Mouse (Mus musculus): ENCODE results near the gene Pglyrp4.
"Not testable (repeated sequence)": the region's sequence is repeated elsewhere in the genome, so short reads cannot be mapped to it uniquely, and the experiment has no call there.

Pglyrp4 gene

DNA sequence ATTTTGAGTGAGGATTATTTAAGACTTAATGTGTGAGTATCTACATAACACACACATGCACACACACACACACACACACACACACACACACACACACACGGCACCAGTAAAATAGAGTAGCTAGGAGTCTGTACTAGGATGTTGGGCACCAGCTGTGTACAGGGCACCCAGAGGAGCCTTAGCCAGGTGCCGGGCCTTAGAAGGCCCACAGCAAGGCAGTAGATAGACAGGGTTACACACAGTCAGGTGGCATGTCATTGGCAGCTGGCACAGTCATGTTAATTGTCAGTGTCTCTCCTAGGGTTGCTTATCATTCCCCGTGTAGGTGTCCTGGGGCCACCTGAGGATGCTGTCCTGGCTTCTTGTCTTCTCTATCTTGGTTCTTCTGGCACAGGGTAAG, at the start of gene Pglyrp4:
Pglyrp4 (plus strand) TSS at position 301 of the 400 bp plus-strand sequence.
- no peak for DNase-seq (ENCODE audit: low read depth, low spot score)

- DNase-seq (ENCODE audit: low read depth, low spot score), result no peak
These were observed 48.0 kb upstream of the Pglyrp4 start for GRCm38 (mm10) chr3:90678656-90679055.

DNA sequence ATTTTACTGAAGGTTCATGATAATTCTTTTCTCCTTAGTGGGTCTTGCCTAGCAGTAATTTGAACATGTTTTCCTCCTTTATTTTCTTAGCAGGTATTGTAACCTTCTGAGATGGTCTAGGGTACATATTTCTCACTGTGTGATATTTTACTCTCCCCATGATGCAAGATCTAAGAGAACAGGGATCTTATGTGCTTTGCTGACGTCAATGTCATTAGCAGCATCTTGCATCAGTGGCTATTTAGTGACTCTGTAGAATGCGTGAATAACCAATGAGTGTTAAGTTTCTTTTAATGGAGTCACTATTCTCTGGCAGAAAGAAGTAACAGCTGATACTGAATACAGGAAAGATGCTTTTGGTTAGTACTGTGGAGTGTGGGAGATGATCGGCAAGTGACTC, 42.8 kb upstream of the Pglyrp4 start:
- DNase-seq (ENCODE audit: low read depth, low spot score), result no peak

- no peak for DNase-seq (ENCODE audit: low read depth, low spot score)
These were observed 39.9 kb upstream of the Pglyrp4 start for GRCm38 (mm10) chr3:90686835-90687234.

DNA sequence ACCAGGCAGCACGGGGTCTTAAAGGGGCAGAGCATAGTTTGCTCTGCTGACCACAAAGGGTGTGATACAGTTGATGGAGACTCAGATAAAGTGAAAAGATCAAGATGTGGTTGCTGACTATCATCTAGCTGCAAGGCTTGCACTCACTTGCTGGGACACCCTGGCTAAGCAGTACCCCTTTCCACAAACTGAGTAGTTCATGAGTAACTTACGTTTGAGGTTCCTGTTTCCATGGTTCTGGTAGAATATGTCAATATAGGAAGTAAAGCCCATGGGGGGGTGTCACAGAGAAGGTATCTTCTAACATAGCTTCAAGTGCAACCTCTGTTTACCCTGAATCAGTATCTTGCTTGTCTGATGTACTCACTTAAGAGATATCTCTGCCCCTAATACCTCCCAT, 33.2 kb upstream of the Pglyrp4 start:
- DNase-seq (ENCODE audit: low read depth, low spot score), result no peak

DNA sequence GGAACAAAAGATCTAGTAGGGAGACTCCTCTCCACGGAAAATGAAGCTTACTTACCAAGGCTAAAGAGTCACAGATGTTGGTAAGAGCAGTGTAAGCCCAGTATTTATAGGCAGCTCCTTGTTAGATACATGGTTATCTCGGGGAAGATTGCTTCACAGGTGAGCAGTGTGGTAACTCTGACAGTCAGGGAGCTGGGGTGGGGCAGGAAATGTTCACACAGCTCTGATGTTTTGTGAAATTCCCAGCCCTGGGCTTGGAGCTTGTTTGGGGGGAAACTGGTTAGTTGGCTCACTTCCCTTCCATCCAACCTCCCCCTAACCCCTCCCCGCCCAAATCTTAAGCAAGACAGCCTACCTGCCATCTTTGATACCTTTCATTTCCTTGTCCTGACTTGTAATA, 31.1 kb upstream of the Pglyrp4 start, which contains the start of gene S100a9:
S100a9 (minus strand) TSS at position 109 of the 400 bp plus-strand sequence.
- DNase-seq (ENCODE audit: low read depth, low spot score), result no peak

DNA sequence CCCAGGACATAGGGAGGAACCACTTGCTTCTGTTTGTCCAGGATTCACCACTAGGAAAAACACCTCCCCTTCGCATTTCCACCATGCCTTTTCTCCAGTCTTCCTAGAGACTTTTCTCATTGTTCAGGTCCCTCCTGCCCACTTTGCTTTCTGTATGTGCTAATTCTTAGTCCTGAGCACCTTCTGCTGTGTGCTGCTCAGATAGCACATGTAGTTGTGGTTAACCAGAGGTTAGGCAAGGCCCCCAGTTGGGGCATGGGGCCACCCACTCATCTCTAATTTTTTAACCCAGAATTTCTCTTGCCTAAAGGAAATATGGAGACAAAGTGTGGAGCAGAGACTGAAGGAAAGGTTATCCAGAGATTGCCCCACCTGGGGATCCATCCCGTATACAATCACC, 24.5 kb upstream of the Pglyrp4 start:
- DNase-seq (ENCODE audit: low read depth, low spot score), result no peak

- DNase-seq (ENCODE audit: low read depth, low spot score), result peak; percentile 0
These were observed 18.0 kb upstream of the Pglyrp4 start for GRCm38 (mm10) chr3:90708523-90709202.

- DNase-seq (ENCODE audit: low read depth, low spot score), result peak; percentile 1
These were observed 16.9 kb upstream of the Pglyrp4 start for GRCm38 (mm10) chr3:90709591-90710460.

- no peak for DNase-seq (ENCODE audit: low read depth, low spot score)
These were observed 23.0 kb downstream of the Pglyrp4 start for GRCm38 (mm10) chr3:90749658-90750057.

- not testable (repeated sequence) for DNase-seq (ENCODE audit: low read depth, low spot score)
These were observed 51.1 kb downstream of the Pglyrp4 start, which contains the start of gene Gm5849 for GRCm38 (mm10) chr3:90777776-90778175. TSS of gene Gm5849 (minus strand) at chr3:90777876.

All from brain, embryonic 18.5 days (tissue).